Mouse (Mus musculus) c-Kit-positive CD71-negative TER-119-negative erythroid progenitor cells, embryonic 14.5 days (primary cell): ENCODE measurements around the gene Sgsm2.

Experiments used
- DNase-seq: peaks from one replicate; pipeline ENCODE4 v3.0.0-alpha.2; 2013; ENCODE audit warnings: low read depth

The Sgsm2 gene

DNA sequence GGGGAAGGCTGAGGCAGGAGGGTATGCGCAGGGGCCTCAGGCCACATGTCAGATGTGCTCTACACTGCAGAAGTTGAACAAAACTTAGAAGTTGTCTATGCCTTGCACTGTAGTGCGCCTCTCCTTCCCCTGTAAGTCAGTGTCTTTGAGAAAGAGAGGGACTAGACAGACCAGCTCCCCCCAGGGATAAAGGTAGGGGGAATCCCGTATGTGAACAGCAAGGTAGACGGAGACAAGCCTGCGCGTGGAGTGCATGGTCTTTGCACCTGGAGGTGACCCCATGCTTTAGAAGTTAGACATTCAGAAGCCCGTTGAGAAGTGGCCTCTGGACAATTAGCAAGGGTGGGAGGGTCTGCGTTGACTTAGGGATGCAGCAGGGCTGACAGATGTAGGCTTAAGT is 56.1 kb downstream of the Sgsm2 start:
- no peak for DNase-seq

DNA sequence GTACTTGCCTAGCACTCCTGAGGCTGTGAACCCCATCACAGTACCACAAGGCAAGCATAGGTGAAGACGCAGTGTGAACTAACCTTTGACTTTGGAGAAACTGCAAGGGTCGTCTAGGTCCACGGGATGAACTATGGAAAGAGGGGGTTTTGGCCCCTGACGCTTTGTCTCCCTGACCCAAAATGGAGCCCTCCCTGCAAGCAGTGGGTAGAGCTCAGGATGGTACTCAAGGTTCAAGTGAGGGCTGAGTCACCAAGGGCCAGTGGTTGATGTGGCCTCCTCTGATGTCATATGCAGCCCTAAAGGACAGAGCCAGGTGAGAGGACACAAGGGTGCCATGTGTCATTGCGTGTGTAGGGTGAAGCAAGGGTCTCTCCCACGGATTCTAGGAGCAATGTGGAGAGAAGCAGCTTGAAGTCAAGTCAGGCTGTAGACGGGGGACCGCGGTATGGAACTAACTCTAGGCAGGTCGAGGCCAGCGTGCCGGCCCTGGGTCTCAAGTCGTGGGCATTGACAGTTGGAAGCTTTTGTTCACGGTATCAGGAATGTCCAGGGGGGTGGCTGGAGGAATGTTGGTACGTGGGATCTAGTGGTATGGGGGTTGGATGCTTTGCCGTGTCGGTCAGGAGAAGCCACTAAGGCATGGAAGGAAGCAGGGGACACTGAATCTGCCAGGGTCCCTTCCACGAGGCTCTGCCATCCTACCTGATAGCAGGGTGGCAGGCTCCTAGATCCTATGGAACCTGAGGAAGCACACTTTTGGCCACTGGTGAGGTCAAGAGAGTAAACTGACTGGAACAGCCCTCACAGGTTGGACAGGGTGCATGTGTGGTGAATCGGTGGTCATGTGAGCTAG is 56.8 kb downstream of the Sgsm2 start:
- DNase-seq: no peak

DNA sequence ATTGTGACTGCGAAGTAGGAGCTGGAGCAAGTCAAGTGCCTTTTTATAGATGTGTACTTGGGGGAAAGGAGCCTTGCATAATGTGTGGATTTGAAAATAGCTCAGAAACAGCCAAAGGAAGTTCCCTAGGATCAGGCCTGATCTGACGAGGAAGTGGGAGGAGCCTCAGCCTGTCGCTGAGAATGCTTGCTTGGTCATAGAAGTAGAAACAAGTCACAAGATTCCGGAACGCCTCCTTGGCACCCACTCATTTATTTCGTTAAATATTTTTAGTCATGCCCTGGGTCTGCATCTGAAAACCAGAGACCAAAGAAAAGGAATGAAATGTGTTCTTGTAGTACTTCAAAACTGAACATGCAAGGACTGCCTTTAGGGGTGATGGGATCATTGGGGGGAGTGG is 57.9 kb downstream of the Sgsm2 start:
- peak; percentile 66 for DNase-seq

DNA sequence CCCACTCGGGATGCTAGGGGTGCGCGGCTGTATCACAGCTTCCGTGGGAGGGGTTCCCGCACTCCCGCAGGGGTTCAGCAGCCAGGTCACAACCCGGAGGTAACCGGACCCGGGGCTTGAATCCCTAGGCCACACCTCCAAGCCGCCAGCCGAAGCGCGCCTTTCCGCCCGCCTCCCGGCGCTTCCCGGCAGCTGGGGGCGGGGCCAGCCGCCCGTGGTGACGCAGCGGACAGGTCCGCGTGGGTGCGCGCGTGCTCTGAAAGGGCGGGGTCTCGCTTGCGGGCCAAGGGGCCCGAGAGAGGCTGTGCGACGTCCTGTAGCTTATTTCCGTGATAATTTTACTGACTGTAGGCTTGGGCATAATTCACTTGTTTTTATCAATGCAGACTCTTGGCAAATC is 58.4 kb downstream of the Sgsm2 start:
- DNase-seq: peak; percentile 90

DNA sequence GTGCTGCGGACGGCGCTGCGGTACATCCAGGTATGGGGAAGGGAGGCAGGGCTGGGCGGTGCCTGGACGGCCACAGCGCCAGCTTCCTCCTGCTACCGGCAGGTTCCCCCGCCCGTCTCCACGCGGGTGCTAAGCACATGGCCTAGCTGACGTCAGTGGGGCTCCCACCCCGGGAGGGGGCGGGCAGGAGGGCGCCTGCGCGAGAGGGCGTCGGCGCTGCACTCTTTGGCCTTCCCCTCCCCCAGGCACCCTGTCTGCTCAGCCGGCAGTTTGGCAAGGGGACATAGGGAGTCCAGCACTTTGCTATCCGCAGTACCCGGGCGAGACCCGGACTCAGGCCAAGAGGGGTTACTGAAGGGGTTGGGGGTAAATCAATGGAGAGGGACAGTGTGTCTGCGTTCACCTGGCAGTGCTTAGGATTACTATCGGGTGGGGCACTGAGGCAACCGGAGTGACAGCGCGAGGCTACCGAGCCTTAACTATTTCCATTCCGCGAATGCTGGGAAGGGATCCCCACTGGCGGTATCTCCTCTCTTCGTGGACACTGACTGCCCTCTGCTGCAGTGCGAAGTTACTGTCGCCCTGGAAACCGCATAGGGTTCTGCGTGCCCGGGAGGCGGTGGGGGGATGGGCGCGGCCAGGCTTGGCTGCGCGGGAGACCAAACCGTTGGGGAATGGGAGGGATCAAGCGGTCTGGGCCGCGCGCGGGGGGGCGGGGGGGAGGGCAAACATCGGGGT is 59.0 kb downstream of the Sgsm2 start:
- DNase-seq: peak; percentile 90

DNA sequence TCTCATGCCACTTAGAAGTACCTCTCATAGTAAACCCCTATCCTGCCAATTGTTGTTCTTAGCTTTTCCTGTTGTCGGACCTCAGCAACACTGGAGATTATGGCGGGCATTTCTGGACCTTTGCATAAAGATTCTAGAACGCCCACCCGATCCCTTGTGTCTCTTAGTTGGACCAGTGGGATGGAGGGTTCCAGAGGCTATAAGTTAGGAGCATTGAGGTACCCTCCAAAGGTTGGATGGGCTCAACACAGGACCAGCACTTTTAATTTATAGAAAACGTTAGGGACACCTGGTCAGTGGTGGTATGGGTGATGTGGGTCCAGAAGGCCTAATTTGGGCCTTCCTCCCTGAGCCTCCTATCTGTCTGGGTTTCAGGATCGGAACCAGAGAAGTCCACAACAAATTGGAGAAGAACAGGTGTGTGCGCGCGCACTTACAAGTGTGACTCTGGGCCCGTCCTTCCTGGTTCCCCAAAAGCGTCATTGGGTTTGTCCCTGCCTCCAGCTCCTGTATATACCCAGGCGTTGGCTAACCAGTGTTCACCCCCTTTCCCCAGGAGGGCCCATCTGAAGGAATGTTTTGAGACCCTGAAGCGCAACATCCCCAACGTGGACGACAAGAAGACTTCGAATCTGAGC is 59.7 kb downstream of the Sgsm2 start:
- no peak for DNase-seq

DNA sequence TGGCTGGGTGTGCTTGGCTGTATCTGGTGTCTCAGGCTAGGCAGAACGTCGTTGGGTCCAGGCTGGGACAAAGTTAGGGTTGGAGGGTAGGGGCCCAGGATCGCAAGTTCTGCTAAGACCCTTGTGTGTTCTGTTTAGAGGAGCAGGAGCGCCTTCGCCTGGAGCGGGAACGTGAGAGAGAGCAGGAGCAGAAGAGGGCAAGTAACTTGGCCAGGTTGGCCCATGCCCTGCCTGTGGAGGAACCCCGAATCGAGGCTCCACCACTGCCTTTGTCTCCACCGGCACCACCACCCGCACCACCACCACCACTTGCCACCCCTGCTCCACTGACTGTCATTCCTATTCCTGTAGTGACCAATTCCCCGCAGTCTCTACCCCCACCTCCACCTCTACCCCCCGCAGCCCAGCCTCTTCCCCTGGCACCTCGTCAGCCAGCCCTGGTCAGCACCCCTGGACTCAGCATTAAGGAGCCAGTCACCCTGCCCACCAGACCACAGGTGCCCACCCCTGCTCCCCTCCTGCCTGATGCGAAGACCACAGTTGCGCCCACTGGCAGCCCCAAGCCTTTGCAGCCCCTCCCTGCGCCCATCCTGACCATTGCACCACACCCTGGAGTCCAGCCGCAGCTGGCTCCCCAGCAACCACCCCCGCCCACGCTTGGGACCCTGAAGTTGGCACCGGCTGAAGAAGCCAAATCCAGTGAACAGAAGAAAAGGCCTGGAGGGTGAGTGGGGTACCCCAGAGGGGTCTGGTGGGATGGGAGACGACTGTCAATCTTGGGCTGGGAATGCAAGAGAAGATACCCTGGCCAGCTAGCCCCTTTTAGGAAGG is 60.4 kb downstream of the Sgsm2 start:
- DNase-seq: no peak

DNA sequence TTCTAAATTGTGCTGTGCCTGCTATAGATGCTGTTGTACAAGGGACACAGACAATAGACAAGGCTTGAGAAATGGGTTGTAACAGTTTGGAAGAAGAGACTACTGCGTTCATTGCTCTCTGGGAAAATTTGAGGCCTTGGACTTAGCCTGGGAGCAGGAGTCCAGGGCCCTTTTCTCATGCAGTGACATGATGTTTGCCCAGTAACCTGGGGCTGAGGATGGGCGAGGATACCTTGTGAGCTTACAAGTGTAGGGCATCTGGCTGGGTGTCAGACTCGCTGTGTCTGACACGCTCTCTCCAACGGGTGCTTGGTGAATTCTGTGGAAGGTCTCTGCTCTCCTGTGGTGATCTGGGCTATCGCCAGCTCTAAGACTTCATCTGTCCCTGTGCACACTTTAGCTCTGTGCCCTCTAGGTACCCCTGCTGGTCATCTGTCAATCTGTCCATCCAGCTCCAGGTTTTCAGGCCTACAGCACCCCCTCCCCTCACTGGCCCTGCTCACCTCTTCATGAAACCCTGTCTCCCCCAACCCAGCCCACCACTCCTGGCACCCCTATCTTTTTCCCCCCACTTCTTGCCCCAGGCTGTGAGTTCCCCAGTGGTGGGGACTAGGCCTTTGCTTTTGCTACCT is 61.2 kb downstream of the Sgsm2 start:
- no peak for DNase-seq

DNA sequence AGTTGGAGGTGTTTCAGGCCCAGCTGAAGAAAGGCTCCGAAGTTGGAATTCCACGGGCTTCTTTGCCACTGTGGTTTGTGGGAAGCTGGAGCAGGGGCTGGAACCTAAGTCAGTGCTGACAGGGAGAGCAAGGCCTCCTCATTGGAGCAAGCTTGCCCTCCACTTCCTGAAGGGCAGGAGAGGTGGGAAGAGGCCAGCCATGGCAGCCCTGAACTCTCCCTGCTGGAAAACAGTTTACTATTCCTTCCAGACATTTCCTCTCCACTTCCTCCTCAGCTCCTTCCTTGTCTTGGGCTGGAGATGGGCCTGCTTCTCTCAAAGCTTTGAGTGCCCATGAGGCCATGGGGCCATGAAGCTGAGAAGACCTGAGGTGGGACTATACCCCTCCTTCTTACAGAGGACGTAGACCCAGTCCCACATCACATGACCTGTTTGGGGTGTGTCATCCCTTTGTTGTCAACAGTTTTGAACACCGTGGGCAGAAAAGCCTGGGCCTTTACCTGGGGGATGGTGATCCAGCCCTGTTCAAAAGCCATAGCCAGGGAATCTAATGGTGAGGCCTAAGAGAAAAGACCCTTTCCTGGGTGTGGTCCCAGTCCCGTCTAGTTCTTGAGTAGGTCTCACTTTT is 62.1 kb downstream of the Sgsm2 start:
- DNase-seq: no peak

DNA sequence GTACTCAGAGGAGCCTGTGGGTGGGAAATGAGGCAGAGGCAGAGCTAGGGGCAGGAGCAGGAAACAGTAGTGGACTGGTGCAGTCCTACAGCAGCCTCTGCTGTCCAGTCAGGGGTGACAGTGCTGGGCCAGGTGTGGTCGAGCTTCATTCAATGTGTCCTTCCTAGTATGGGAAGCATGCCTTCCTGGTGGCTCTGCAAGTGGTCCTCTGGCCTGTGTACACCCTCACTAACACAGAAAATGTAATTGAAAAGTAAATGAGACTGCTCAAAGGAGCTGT is 62.6 kb downstream of the Sgsm2 start:
- no peak for DNase-seq

DNA sequence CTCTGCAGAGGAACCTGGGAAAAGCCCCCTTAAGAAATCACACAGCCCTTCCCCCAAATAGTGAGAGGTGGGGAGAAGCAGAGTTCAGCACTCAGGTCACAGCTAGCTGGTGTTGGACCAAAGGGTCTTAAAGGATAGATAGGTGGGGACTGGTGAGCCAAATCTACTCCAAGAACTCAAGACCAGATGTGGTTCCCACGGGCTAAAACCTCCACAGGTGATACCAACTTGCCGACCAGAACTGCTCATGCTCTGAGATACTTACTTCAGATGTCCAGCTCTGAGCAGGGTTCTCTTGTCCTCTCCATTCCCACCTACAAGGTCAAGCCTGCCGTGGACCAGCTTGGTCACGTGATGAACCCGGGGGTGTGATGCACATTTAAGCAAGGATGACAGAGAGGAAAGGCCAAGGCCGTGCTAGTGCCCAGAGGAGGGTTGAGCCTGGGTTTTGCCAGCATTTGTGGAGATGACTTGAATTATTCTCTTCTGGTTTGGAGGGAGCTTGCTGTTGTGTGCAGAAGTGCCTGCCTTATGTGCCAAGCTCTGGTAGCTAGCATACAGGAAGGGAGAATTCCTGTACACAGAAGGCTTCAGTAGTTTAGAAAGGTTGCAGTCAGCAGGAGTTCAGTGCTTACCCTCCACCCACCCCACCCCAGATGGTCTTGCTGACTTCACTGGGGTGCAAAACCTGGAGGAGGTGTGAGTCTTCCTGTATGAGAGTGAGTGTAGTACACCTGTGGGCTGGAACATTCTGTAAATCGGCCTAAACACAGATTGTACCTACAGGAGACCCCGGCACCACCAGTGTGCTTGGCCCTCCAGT is 63.1 kb downstream of the Sgsm2 start:
- no peak for DNase-seq

DNA sequence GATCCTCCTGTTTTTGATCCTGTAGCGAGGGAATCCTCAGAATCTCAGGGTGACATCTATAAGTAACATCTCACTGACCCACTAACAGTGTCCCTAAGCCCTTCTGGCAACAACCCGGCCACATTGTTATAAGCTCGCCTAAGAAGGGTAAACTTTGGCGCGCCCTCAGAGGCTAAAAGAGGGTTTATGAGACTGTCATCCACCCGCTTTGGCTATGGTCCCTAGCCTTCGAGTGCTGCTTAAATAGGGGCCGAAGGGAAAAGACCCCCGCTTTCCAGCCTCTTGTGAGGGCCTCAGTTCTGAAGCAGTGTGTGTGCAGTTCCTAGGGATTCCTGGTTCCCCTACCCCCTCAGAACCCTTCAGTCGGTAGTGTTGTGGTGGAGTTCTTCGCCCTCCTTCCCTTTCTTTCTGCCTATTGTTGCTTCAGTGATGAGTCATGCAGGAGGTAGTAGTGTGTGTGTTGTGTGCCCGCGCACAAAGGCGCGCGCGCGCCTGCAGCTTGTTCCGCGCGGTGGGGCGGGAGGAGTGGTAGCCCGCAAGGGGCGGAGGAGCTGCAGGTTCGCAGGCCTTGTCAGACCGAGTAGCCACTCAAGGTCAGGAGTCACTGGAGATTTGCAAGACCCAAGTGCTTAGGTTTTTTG is 64.2 kb downstream of the Sgsm2 start:
- peak; percentile 74 for DNase-seq

DNA sequence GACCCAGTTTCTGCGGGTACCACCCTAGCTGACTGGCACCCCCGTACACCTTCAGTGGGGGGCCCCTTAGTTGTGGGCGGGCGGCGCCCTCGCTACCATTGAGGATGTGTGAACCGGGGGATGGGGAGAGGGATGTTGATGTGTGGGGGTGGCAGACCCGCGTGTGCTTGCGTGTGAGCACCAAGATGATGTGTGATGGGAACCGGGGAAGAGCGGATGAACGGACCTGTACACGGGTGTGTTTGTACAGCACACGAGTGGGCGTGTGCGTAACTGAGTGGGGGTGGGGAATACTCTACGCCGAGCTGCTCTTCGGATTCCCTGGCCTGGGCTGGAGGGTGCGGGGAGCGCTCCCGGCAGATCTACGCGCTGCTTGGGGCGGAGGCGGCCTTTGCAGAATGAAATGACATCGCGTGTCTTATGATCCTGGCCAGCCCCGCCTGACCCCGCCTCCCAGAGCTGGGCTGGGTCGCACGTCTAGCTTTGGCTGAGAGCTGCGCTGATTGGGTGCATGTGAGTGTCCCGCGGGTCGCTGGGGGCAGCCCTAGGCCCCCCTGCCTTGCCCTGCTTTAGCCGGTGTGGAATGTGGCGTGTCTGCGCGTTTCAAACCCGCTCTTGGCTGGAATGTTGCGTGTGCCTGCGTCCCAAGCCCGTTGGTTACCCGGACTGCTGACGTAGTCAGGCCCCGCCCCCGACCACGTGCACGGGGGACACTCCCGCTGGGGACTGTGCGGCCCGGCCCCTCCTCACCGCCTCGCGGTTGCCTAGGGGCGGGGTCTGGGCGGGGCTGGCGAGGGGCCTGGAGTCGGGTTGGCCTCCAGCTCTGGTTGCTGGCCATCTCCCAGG is 65.0 kb downstream of the Sgsm2 start:
- DNase-seq: peak; percentile 96

DNA sequence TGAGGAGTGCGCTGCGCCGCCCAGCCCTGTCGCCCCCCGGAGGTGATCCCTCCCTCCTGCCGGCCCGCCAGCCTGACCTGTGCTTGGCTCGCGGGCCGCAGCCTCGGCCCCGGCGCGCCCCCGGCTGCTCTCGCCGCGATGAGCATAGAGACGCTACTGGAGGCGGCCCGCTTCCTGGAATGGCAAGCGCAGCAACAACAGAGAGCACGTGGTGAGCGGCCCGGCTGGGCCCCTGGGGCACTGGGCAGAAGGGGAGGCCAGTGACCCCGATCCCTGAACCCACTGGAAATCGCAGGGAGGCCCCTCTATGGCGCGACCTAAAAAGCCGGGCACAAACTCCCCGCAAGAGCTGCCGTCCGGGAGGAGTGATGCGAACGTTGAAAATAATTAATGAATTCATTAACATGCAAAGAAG is 65.7 kb downstream of the Sgsm2 start:
- peak; percentile 33 for DNase-seq

DNA sequence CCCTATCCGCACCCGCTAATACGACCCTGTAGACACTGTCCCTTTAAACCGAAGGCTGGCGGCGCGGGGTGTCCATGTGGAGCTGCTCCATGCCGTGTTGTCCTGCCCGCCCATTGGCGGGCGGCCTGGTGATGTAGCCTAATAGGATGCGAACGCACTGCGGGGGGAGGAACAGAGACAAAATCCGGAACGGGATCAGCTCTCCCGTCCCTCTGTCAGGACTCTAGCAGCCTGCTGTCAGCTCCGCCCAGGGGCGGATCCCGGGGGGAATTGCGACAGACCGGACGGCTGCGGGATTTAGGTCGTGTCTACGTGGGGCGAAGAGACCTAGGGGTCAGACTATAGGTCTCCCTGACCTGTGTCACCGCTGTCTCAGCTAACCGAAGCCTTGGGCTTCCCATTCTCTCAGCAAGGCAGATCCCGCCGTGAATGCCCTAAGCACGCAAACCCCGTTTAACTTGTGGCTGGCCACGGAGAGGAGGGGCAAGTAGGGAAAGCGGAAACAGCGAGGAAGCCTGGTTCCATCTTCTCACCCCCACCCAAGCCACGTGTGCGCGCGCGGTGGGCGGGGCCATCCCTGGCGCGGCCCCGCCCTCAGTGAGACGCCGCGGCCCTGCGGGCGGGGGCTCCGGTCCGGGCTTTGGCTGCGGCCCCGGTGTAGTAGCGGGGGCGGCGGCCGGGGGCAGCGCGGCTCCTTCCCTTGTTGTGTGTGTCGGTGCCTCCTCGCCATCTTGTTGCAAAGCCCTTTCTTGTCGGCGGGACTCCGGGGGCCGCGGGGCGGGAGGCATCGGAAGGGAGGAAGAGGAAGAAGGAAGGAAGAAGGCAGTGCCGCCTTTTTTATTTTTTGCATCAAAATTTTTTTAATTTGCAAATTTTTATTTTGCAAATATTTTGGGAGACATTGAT is 66.4 kb downstream of the Sgsm2 start, which contains the start of gene Mnt:
Mnt (plus strand) TSS at position 665 of the 906 bp plus-strand sequence.
- peak; percentile 96 for DNase-seq

DNA sequence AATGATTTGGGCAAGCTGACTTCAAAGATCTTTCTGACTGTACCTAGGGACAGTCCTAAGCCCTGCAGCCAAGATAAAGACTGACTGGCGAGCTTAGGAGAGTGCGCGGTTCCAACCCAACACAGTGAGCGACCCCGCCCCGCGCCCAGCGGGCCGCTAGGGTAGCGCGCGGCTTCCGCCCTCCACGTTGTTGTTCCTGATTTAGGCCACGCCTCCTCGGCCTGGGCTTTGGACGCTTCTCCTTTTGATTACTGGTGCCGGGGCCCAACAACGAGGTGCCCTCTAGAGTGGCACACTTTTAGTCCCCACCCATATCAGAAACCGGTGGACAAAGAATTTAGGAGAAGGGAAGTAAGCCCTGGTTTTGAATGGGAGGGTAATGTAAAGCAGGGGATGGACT is 67.0 kb downstream of the Sgsm2 start:
- DNase-seq: peak; percentile 87

DNA sequence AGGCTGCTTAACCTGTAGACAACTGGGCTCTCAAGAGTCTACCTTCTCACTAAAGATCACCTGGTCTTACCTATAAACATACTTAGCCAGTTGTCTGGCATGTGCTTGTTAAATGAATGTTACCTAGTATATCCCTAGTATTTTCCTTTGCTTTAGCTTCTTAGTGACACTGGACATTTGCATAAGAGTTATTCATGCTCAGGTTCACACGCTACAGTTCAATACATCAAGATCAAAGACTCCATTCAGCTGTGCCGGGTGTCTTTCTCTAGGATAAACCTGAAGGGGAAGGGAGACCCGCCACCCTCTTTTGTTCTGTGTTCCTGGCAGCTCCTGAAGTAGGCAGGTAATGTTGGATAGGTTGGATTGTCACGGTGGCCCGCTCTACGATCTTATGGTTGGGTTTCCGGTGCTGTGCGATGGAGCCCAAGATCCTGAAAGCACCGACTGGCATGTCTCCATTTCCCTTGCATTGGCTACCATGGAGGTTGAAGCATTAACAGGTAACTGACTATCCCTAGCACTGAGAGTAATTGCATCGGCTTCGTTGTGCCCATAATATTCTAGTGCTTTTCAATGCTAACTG is 67.8 kb downstream of the Sgsm2 start:
- no peak for DNase-seq
